Mouse (Mus musculus): ENCODE results near the gene Hs3st2.
"Not testable (repeated sequence)": the region's sequence is repeated elsewhere in the genome, so short reads cannot be mapped to it uniquely, and the experiment has no call there.

The Hs3st2 gene

DNA sequence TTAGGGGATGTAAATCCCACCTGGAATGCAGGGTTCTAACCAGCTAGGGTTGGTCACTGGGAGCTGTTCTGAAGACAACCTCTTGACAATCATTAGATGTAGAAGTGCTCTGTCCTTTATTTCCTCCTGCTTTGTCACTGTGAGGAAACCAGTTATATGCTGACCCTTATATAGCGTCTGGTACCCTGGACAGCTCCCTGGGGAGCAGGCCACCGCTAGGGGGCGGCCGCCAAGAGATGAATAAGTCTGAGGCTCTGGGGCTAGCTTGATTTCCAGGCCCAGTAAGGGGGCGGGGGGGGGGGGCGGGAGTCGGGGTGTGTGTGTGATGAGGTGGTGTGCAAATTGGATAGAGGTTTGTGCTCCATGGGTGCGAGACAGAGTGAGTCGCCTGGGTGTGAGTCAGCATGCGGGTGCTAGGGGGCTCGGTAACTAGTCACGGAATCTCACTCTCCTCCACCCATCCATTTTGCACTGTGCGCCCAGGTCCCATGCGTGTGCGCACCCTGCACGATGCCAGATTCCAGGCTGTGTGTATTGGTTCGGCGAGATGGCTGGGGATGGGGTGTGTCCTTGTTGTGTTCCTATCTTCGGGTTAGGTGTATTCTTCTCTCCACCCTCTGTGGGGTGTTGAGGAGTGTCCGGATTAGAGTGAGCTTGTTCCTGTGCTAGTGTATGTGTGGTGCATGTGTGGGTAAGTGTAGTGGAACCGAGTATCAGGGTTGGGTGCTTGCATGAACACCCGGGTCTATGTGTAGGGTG is at the start of gene Hs3st2:
TSS of gene Hs3st2 (plus strand) at position 635 of the 759 bp plus-strand sequence.
- DNase-seq (ENCODE audit: extremely low spot score) = peak; percentile 80

DNA sequence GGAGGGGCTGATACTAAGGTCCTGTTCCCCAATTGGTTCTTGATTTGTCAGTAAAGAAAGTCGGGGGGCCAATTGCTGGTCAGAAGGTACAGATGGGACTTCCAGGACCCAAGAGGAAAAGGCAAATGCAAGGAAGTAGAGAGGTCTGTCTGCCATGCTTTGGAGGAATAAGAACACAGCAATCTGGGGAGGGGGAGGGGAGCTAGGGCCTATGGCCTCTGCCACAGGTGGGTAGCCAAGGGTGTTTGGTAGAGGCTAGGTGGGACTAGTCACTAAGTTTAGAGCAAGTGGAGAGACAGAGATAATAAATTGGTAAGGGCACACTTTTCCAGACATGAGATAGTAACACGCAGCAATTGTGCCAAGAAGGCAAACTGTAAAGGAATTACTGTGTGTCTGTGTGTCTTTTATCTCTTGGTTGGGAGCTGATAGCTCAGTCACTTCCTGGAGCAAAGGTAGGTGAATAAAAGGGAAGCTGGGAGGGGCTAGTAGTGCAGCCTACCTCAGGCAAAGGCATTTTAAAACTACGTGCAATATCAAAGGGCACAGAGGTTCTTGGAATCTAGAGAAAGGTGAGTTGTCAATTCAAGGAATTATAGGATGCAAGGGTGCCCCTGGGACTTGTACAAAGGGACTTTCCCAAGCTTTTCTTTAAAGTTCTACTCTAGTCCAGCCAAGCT is 43.2 kb upstream of the Hs3st2 start:
- no peak for DNase-seq (ENCODE audit: extremely low spot score)

DNA sequence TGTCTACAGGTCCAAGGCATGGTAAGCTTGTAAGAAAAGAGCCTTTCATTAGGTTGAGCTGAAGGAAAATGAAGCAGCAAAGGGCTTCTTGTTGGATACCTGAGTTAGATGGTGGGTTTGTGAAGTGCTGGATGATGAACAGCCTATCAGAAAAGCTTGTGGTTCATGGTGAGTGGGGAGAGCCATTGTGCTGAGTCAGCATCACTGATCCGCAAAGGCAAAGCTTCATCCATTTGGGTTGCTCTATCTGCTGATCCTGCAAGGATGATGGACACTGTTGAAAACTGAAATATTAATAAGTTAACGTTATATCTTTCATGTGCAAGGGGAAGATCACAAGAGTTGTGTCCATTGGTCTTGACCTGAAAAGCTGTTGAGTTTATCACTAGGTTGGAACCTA is 40.0 kb upstream of the Hs3st2 start:
- no peak for DNase-seq (ENCODE audit: extremely low spot score)

DNA sequence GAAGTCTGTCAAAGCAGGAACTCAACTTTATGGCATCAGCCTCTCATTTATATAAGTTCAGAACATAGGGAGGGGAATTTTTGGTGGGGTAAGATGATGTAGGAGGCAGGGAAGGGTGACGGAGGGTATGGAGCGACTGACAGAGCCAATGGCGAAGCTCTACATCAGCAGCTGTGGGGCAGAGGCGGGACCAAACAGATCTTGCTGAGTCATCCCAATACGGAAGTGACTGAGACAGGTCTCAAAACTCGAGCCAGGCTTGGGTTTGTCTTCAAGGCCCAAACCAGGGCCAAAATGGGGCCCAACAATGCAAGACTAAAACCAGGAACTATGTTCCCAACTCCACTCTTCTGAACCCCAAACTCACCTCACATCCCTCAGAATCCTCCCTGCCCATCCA is 30.2 kb upstream of the Hs3st2 start:
- not testable (repeated sequence) for DNase-seq (ENCODE audit: extremely low spot score)

DNA sequence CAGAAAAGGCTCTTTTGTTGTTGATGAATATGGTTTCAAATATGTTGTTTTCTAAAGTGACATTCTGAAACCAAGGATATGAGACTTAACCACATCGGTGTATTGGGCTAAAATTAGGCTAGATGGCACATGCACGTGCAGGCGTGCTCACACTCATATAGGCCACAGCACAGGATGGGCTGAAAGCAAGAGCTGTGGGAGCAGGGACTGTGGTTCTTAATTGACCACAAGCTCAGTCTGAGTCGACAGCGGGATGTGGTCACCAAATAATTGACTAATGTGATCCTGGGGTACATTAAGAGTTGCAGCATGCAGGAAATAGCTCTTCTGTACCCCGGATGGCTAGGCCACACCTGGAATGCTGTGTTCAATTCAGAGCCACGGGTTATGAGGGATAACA is 26.1 kb upstream of the Hs3st2 start:
- no peak for DNase-seq (ENCODE audit: extremely low spot score)

DNA sequence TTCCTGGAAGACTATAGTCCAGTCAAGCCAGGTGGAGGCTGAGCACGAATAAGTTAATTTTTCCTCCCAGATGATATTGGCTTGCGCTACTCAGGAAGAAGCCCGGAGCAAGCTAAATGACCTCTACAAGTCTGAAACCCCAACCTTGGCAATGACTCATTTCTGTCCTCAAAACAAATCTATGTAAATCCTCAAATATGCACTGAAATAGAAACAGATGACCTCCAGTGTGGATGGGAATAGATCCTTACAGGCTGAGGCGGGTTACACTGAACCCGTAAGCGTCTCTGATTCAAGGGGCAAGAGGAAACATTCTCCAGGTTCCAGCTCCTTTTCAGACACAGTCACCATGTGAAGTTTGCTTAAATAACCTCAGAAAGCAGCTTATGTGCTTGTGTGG is 24.5 kb upstream of the Hs3st2 start:
- no peak for DNase-seq (ENCODE audit: extremely low spot score)

DNA sequence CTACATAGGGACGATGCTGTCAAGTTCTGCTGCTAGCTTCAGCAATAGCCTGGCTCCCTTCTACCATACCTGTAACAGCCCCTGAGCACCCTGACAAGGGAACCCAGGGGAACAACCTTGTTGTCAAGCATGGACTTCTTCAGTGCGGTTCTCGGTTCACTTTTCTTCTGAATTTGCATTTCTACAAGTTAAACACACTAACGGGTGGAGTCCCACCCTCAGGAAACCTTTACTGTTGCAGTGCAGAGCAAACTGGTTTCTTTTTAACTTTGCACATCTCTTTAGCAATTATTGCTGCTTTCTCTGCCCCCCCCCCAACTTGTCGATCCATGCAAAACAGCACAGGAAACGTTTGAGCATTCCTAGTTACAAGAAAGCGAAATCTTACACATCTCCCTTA is 19.7 kb upstream of the Hs3st2 start:
- no peak for DNase-seq (ENCODE audit: extremely low spot score)

DNA sequence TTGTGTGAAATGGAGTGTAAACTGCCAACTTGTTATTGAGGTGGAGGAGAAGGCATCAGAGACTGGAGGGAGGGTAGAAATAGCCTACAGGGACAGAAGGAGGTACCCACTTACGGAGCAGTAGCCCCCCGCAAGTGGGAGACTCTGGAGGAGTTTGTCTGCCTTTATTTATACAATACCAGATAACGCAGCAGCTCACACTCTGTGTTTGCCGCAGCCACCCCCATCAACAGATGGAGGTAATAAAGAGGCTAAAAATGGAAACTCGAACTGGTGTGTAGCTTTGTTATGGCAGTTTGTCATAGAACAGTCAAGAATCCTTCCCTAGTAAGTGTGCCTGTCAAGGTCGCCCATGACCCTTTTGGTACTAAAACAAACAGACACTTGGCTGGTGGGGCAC is 16.2 kb upstream of the Hs3st2 start:
- no peak for DNase-seq (ENCODE audit: extremely low spot score)

DNA sequence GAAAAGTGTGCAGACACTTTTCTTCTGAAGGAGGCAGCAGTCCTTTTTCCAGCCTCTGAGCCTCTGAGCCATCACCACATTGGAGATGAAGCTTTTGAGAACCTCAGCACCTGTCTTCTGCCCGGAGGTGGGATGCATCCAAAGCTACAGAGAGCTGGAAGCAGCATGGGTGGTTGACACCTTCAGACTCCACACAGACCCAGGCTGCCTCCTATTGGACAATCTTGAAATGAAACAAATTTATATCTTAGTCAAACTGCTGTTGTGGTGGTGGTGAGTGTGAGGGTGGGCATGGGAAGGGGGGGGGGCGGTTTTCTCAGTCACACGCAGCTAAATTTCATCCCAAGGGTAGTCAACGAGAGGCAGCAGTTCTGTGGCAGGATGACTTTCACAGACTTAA is 12.7 kb upstream of the Hs3st2 start:
- DNase-seq (ENCODE audit: extremely low spot score) = no peak

DNA sequence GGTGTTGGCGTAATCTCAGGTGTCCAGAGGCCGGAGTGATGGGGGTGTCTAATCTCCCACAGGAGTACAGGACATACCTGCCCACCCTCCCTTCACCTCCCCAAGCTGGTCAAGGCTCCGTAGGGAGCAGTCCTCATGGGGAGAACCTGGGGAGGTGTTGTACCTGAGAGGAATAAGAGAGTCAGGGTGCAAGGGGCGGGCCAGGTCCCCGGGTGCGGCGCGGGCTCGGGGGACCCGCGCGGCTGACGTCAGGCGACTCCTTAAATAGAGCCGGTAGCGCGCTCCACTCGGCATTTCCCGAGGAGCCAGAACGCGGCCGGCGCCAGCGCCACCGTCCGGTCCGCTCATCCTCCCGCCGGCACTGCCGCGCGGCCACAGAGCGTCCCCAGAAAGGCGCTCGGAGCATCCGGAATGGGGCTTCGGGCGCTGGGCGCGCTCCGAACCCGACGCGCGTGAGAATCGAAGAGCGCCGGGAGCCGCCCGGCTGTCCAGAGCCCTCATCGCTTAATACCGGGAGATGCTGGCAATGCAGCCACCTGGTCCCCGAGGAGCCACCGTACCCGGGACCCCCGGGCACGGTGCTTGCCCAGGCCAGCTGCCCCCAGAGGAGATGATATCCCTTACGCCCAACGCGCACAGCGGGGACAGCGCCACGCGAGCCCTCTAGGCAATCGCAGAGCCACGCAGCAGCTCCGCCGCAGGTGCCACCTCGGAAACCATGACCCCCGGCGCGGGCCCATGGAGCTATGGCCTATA is 503 bp downstream of the Hs3st2 start:
- DNase-seq (ENCODE audit: extremely low spot score) = peak; percentile 33

DNA sequence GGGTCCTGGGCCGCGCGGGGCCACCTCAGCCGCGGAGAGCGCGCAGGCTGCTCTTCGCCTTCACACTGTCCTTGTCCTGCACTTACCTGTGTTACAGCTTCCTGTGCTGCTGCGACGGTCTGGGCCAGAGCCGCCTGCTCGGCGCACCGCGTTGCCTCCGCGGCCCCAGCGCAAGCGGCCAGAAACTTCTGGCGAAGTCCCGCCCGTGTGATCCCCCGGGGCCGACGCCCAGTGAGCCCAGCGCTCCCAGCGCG is 1.0 kb downstream of the Hs3st2 start:
- peak; percentile 1 for DNase-seq (ENCODE audit: extremely low spot score)

DNA sequence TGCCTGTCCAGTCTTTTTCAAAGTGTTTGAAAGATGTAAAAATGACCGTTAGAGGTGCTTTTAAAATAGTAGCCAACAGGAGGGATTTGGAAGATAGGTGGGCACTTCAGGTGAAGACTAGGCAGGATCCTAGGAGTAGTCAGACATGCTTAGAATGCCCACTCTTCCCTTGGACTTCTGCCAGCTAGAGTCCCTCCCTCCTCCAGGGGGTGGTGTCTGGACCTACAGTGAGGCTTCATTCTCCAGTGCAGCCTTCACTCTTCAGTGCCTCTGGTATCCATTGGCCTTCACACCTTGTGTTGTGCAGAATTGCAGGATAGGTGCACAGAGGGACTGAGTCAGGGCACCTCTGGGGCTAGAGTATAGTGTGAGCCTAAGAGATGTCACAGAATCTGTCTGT is 2.2 kb downstream of the Hs3st2 start:
- DNase-seq (ENCODE audit: extremely low spot score) = no peak

DNA sequence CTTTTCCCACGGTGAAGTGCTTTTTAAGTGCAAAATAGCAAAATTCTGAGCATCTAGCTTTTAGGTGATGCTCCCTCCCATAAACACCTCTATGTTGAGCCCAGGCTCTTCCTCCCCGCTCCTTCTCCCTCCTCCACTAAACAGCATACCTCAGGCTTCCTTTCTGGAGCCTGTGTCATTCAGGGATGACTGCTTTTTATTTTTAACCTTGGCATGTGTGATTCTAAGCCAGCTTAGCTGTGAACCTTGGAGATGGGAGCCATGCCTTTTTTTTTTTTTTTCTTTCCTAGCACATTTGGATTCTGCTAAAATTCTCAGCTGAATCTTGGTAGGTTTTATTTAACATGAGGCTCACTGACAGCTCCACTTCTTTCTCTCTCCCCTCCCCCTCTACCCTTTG is 3.2 kb downstream of the Hs3st2 start:
- DNase-seq (ENCODE audit: extremely low spot score) = no peak

DNA sequence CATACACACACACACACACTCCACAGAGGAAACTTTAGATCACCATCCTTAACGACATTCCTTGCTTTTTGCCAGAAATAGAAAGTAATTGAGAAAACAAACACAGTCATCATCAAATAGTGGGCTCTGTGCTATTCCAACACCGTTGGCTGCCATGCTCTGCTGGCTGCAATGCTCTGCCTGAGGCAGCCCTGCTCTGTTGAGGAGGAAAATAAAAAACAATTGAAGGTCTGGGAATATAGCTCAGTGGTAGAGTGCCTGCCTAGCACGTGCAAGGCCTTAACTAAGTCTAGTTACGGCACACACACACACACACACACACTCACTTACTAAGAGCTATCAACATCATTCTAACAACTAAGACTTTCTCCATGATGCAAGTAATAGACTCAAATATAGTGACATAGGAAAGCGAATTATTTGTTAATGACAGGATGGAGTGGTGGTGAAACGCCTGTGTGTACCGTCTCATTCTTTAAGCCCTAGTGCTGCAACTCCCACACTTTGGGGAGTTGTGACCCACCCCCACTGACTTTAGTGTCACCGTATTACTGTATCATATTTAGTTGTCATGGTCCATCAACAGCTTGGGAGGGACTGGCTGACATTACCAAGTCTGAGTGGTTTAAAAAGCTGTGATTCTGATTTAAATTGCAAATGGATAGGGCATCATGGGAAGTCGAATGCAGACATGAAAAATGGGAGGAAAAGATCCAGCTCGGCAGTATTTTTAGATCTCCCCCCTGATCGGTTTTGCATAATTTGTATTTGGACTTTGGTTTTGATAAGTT is 19.3 kb downstream of the Hs3st2 start:
- no peak for DNase-seq (ENCODE audit: extremely low spot score)

DNA sequence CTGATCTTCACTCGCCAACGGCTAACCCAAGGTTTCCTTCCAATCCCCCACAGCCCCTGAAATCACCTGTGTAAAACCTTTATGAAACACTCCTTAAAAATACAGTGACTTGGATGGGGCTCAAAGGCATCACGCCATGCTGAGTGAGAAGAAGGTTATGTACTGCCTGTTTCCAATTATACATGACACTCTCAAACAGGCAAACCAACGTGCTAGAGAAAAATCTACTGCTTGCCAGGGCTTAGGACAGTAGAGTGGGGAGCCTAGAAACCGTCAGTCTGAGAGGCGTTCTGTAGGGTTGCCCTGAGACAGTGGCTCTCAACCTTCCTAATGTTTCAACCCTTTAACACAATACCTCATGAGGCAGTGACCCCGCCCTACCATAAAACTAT is 19.8 kb downstream of the Hs3st2 start:
- no peak for DNase-seq (ENCODE audit: extremely low spot score)

DNA sequence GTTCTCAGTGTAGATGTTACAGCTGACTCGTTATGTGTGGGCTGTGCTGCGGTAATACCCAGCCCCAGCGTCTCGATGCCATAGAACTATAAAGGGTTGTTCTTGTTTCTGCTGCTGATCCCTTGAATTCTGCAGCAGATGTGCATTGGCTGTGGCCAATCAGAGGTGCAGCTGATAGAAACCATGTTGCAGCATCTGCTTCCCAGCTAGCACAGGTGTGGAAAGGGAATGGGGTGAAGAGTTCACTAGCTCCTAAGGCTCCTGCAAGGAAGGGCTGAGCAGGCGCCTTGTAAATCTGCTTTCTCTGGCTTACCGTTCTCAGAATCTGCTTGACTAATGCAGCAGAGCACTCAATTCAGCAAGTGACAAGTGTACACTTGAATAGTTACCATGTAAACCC is 45.2 kb downstream of the Hs3st2 start:
- DNase-seq (ENCODE audit: extremely low spot score) = no peak

DNA sequence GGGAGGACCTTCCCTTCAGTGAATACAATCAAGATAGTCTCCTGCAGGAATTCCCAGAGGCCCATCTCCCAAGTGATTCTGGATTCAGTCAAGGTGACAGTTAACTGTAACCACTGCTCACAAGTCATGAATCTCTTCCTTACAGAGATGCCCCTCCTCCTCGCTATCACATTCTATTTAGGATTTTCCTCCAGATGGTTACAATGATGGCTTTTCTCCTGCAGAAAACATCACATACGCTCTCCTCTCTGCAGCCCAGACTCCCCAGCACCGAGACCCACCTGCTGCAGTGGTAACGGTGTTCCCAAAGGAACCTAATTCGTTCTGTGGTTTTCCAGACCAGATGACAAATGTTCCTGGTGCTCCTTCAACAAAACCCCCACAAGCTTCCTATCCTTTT is 49.5 kb downstream of the Hs3st2 start:
- no peak for DNase-seq (ENCODE audit: extremely low spot score)

DNA sequence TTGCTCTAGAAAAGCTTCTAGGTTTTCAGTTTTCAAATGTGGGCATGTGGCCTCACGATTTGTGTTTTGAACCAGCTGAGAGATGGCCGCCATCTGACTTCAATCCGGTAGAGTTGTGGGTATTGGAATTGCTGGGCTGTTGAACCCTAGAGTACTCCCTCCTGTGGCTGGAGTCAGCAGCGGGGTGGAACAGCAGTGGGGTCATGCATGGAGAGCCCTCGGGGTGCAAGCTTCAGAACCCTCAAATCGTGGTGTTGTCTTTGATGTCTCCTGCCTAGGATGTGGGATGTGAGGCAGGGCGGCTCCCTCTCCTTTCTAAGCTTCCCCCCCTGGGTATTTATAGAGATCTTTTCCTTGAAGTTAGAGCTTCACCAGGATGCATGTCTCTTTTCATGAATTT is 52.7 kb downstream of the Hs3st2 start:
- no peak for DNase-seq (ENCODE audit: extremely low spot score)

DNA sequence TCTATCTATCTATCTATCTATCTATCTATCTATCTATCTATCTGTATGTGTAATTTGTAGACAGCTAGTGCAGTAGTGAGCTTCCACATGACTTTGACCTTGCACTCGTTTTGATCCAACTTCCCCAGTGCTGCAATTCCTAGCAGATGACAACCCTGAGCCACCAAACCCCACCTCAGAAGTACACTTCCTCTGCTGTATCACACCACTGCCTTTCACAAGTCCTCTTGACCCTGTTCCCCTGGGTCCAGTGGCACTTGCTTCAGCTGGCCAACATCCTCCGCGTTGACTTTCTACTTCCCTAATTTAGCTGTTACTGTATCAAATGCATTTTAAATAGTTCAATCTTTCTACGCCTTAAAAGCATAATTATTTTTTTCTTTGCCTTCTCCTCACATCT is 54.6 kb downstream of the Hs3st2 start:
- DNase-seq (ENCODE audit: extremely low spot score) = no peak

DNA sequence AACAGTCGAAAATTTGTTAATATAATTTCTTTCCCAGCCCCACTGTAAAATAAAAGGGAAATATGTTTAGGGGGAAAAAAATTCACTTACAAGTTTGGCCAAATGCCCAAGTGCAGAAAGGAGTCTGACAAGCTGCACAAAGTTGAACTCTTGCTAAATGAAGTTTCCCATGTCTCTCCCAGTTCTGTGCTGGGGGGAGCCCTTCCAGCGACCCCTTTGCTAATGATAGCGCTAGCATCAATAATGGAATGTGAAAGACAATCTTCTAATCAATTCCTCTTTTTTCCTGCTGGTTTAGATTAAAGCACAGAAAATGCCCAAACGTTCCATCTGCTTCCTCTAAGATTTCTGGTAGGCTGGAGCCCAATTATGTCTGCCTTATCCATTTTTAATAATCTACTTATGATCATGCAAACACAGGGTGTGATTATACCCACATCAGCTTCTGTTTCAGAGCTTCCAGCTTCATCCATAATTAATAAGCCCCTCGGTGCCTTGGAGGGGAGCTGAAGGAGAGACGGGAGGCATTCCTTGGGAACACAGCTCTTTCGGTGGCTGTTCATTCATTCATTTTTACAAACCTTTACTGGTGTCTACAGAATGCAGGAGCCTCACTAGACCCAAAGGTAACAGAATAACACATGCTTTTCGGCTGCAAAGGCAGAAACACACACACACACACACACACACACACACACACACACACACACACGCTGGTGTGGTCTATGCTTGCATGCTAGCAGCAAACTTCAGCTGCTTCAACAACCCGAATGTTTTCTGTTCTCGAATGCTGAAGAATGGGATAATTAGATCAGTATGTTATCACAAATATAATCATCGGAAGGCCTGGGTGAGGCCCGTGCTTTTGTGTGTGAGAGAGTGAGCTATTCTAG is 59.5 kb downstream of the Hs3st2 start:
- DNase-seq (ENCODE audit: extremely low spot score) = no peak

DNA sequence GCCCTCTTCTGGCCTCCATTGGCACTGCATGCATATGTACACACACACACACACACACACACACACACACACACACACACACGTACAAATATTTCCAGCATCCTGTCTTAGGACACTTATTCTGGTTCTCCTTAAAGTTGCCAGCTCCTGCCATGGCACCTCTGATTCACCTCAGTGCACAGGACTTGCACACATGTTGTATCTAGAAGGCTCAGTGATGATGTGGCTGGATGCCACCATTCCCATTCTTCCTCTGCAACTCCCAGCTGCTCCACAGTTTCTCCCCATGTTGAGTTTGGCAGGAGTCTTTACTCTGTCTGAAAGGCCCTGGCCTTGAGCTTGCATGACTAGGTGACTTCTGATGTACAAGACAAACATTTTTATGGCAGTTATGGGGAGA is 65.1 kb downstream of the Hs3st2 start:
- no peak for DNase-seq (ENCODE audit: extremely low spot score)

All from embryo, embryonic 9.5 days (tissue).